Mouse (Mus musculus) stomach, embryonic 15.5 days (tissue): Measurements from ENCODE around the gene Id1. TPM values are rescaled to one million over a fixed set of nuclear protein-coding genes. Genes with fewer than 3 reads are reported as not detected.
A peak's percentile ranks its signal among the peaks of the same experiment; 100 is the strongest.

Experiments used
- ATAC-seq: fragments of 200-750 bp; cut with Nextera tagmentation; 2 replicates; pipeline ENCODE4 v1.8.0; 2017; ENCODE audit warnings: low read depth, moderate number of reproducible peaks, moderate TSS enrichment; ENCODE audit not compliant: insufficient read depth, low FRiP score
- H3K27ac ChIP-seq: fragments of 300-500 bp; sonication (generic); 2 replicates; pipeline ENCODE4 v1.5.1; 2015; ENCODE audit warnings: mild to moderate bottlenecking, inconsistent platforms
- H3K27me3 ChIP-seq: fragments of 300-500 bp; sonication (generic); replicated peaks from 2 replicates; pipeline ENCODE4 v1.6.1; 2015; ENCODE audit warnings: inconsistent platforms
- H3K36me3 ChIP-seq: fragments of 300-500 bp; sonication (generic); 2 replicates; pipeline ENCODE4 v1.6.1; 2015; ENCODE audit warnings: inconsistent platforms
- H3K4me1 ChIP-seq: fragments of 300-500 bp; sonication (generic); 2 replicates; pipeline ENCODE4 v1.6.1; 2015; ENCODE audit warnings: inconsistent platforms
- H3K4me2 ChIP-seq: fragments of 300-500 bp; sonication (generic); 2 replicates; pipeline ENCODE4 v1.6.1; 2015; ENCODE audit warnings: mild to moderate bottlenecking, inconsistent platforms
- H3K4me3 ChIP-seq: fragments of 300-500 bp; sonication (generic); replicated peaks from 2 replicates; pipeline ENCODE4 v1.5.1; 2015; ENCODE audit warnings: inconsistent platforms
- H3K9ac ChIP-seq: fragments of 300-500 bp; sonication (generic); 2 replicates; pipeline ENCODE4 v1.6.1; 2015; ENCODE audit warnings: inconsistent platforms
- H3K9me3 ChIP-seq: fragments of 300-500 bp; sonication (generic); 2 replicates; pipeline ENCODE4 v1.6.1; 2016; ENCODE audit warnings: inconsistent platforms
- WGBS: fragments of 180-500 bp; shearing (Covaris S2); methylation state at CpG from one replicate; pipeline ENCODE4 v1.1.7; 2015; 5-methylcytosine and 5-hydroxymethylcytosine counted together
- polyA plus RNA-seq: library from polyadenylated mRNA; unstranded; fragments of >200 nt; fragmentation: Nextera tagmentation; extraction: Ambion mirVana; gene quantifications from 2 replicates; pipeline ENCODE4 v1.2.1, GENCODE M21; 2015

Gene Id1
- polyA plus RNA-seq, 1 experiment from 2014 or later = 138 TPM

GRCm38 (mm10) chr2:152737306-152738221 is 1.5 kb downstream of the Id1 start:
- 14% methylated on average over 10 of the region's 10 CpGs for WGBS
- Histone ChIP-seq H3K9ac (peak overlapping the region; percentile 82), H3K27ac (peak overlapping the region; percentile 91), H3K4me3 (peak overlapping the region; percentile 75), H3K36me3 (no peaks in the 10 kb centered on the region), H3K4me2 (peak overlapping the region; percentile 85), H3K27me3 (no peaks in the 10 kb centered on the region), H3K4me1 (peaks cover 56% of the 10 kb centered on the region), H3K9me3 (no peaks in the 10 kb centered on the region)
- ATAC-seq = no peak

GRCm38 (mm10) chr2:152738341-152738740 is 2.3 kb downstream of the Id1 start:
- peaks cover 54% of the 10 kb centered on the region for H3K4me1 ChIP-seq
- H3K9me3 ChIP-seq = no peaks in the 10 kb centered on the region
- peak overlapping the region; percentile 82; the same call in 1 of the 2 replicates for H3K9ac ChIP-seq
- peak overlapping the region; percentile 75 for H3K4me3 ChIP-seq
- 49% methylated on average over 2 of the region's 2 CpGs for WGBS
- no peaks in the 10 kb centered on the region for H3K27me3 ChIP-seq
- H3K27ac ChIP-seq = peak overlapping the region; percentile 91
- ATAC-seq = no peak
- no peaks in the 10 kb centered on the region for H3K36me3 ChIP-seq
- peak overlapping the region; percentile 85 for H3K4me2 ChIP-seq

GRCm38 (mm10) chr2:152739031-152739841 is 3.2 kb downstream of the Id1 start:
- WGBS = under 1% methylated on average over 34 of the region's 36 CpGs
- H3K4me2 ChIP-seq = peak overlapping the region; percentile 85
- peak overlapping the region; percentile 91 for H3K27ac ChIP-seq
- no peaks in the 10 kb centered on the region for H3K27me3 ChIP-seq
- ATAC-seq = peak; percentile 68
- peak overlapping the region; percentile 75 for H3K4me3 ChIP-seq
- peaks cover 47% of the 10 kb centered on the region for H3K4me1 ChIP-seq
- H3K9ac ChIP-seq = no peak overlapping the region
- no peaks in the 10 kb centered on the region for H3K36me3 ChIP-seq
- no peaks in the 10 kb centered on the region for H3K9me3 ChIP-seq

GRCm38 (mm10) chr2:152739842-152740260 is 3.8 kb downstream of the Id1 start:
- peak; percentile 59 for ATAC-seq
- no peak overlapping the region for H3K9ac ChIP-seq

GRCm38 (mm10) chr2:152740490-152740889 is 4.4 kb downstream of the Id1 start:
- 63% methylated on average over 5 of the region's 5 CpGs for WGBS
- H3K4me1 ChIP-seq = peaks cover 41% of the 10 kb centered on the region
- H3K4me2 ChIP-seq = no peak overlapping the region

More at GRCm38 (mm10) chr2:152739842-152740260, 3.8 kb downstream of the Id1 start:
- no peaks in the 10 kb centered on the region for H3K9me3 ChIP-seq
- peaks cover 41% of the 10 kb centered on the region for H3K4me1 ChIP-seq
- H3K36me3 ChIP-seq = no peaks in the 10 kb centered on the region
- no peaks in the 10 kb centered on the region for H3K27me3 ChIP-seq
- WGBS = 7% methylated on average over 3 of the region's 3 CpGs
- H3K4me2 ChIP-seq = peak overlapping the region; percentile 85
- peak overlapping the region; percentile 91 for H3K27ac ChIP-seq
- peak overlapping the region; percentile 75; the same call in 1 of the 2 replicates for H3K4me3 ChIP-seq

GRCm38 (mm10) chr2:152741153-152742041 is 5.3 kb downstream of the Id1 start:
- Histone ChIP-seq H3K27me3 (no peaks in the 10 kb centered on the region), H3K4me2 (peak overlapping the region; percentile 42), H3K9ac (no peak overlapping the region), H3K36me3 (no peaks in the 10 kb centered on the region), H3K9me3 (no peaks in the 10 kb centered on the region), H3K4me1 (peaks cover 41% of the 10 kb centered on the region), H3K27ac (peak overlapping the region; percentile 91), H3K4me3 (0 out of 2 replicates have a peak overlapping the region, but pooled peaks have one; percentile 5)
- 24% methylated on average over 14 of the region's 14 CpGs for WGBS
- peak; percentile 43 for ATAC-seq

More at GRCm38 (mm10) chr2:152740490-152740889, 4.4 kb downstream of the Id1 start:
- no peaks in the 10 kb centered on the region for H3K27me3 ChIP-seq
- H3K36me3 ChIP-seq = no peaks in the 10 kb centered on the region
- ATAC-seq = no peak
- no peak overlapping the region for H3K9ac ChIP-seq
- H3K27ac ChIP-seq = peak overlapping the region; percentile 91
- H3K4me3 ChIP-seq = no peak overlapping the region
- no peaks in the 10 kb centered on the region for H3K9me3 ChIP-seq

GRCm38 (mm10) chr2:152742435-152742834 is 6.4 kb downstream of the Id1 start:
- no peak overlapping the region for H3K9ac ChIP-seq
- no peak overlapping the region for H3K4me3 ChIP-seq
- H3K27me3 ChIP-seq = no peaks in the 10 kb centered on the region
- H3K9me3 ChIP-seq = no peaks in the 10 kb centered on the region
- peak overlapping the region; percentile 91 for H3K27ac ChIP-seq
- 31% methylated on average over 10 of the region's 10 CpGs for WGBS
- peaks cover 40% of the 10 kb centered on the region for H3K4me1 ChIP-seq
- no peaks in the 10 kb centered on the region for H3K36me3 ChIP-seq
- no peak for ATAC-seq
- peak overlapping the region; percentile 42 for H3K4me2 ChIP-seq

GRCm38 (mm10) chr2:152753944-152754711 is 18.1 kb downstream of the Id1 start, which contains the start of gene Cox4i2:
Gene Cox4i2, plus strand, starts transcription at chr2:152754173.
- Histone ChIP-seq H3K4me1 (peaks cover 14% of the 10 kb centered on the region; the same call in 1 of the 2 replicates), H3K9ac (no peak within 1 kb of the TSS), H3K36me3 (no peaks in the 10 kb centered on the region), H3K4me2 (peak within 1 kb of the TSS; percentile 53), H3K27ac (no peak within 1 kb of the TSS), H3K27me3 (no peaks in the 10 kb centered on the region), H3K9me3 (no peaks in the 10 kb centered on the region), H3K4me3 (peak within 1 kb of the TSS; percentile 23)
- WGBS = 5% methylated on average over 30 of the region's 30 CpGs
- ATAC-seq = peak; percentile 25; the same call in 1 of the 2 replicates

GRCm38 (mm10) chr2:152756474-152757393 is 20.7 kb downstream of the Id1 start:
- H3K27ac ChIP-seq = no peak overlapping the region
- H3K4me3 ChIP-seq = no peak overlapping the region
- no peaks in the 10 kb centered on the region for H3K9me3 ChIP-seq
- H3K27me3 ChIP-seq = no peaks in the 10 kb centered on the region
- no peak overlapping the region for H3K9ac ChIP-seq
- WGBS = 73% methylated on average over 17 of the region's 17 CpGs
- H3K36me3 ChIP-seq = no peaks in the 10 kb centered on the region
- peaks cover 16% of the 10 kb centered on the region; the same call in 1 of the 2 replicates for H3K4me1 ChIP-seq
- no peak overlapping the region for H3K4me2 ChIP-seq
- ATAC-seq = no peak

- no peak overlapping the region for H3K4me3 ChIP-seq
- H3K9ac ChIP-seq = no peak overlapping the region
- no peak overlapping the region for H3K27ac ChIP-seq
- no peaks in the 10 kb centered on the region for H3K36me3 ChIP-seq
- no peaks in the 10 kb centered on the region for H3K27me3 ChIP-seq
- H3K4me2 ChIP-seq = no peak overlapping the region
- WGBS = 62% methylated on average over 2 of the region's 2 CpGs
- H3K9me3 ChIP-seq = no peaks in the 10 kb centered on the region
- H3K4me1 ChIP-seq = peaks cover 16% of the 10 kb centered on the region; the same call in 1 of the 2 replicates
- no peak for ATAC-seq
These were observed 21.4 kb downstream of the Id1 start for GRCm38 (mm10) chr2:152757478-152757877.
